Mouse (Mus musculus) 416B (cell line): ENCODE measurements around the gene Olfr1288.

Source experiments
- DNase-seq: peaks from one replicate; pipeline ENCODE4 v3.0.0; 2011; ENCODE audit warnings: low read depth

Olfr1288 gene

GRCm38 (mm10) chr2:111473801-111474200, at the start of gene Olfr1288:
Gene Olfr1288, plus strand, starts transcription at chr2:111474101.
- DNase-seq: no peak

GRCm38 (mm10) chr2:111448842-111449241, 25.1 kb upstream of the Olfr1288 start, which contains the start of gene Olfr1287:
Gene Olfr1287, plus strand, starts transcription at chr2:111449142.
- no peak for DNase-seq

DNA sequence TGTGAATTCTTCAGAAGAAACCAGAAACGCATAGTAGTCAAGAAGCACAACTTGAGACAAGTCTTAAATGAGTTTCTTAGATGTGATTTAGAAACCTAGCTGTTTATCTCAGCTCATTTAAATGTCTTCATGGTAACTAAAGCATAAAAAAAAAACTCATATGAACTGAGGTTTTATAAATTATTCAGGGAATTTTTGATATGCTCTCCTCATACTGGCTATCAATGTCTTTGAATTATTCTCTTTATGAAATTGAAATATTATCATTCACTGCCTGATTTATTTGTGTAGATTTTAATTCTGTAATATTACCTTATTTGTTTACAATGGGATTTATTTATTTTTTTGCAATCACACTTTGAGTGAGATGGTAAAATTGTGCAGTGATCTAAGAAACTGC, 6.6 kb downstream of the Olfr1288 start, which contains the start of gene Olfr1289:
Gene Olfr1289 (plus strand): TSS at position 301 of the 400 bp plus-strand sequence.
- no peak for DNase-seq

DNA sequence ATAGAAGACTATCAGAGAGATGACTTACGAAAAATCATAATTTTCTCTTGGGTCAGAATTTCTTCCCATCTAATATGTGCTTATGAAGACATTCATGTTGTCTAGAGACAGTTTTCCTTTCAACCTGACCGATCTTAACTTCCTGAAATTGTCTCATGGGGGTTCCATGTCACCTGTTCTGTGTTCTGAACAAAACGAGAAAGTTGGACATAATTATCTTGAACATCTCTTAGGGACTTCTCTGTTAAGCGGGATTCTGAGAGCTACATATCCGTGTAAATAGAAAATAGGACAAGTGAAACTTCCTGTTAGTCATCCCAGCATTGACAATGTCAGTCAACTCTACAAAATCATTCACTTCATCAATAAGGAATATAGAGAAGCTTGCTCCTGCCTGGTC, 19.8 kb downstream of the Olfr1288 start, which contains the start of gene Olfr1290:
Gene Olfr1290 (minus strand): TSS at position 101 of the 400 bp plus-strand sequence.
- DNase-seq: no peak

DNA sequence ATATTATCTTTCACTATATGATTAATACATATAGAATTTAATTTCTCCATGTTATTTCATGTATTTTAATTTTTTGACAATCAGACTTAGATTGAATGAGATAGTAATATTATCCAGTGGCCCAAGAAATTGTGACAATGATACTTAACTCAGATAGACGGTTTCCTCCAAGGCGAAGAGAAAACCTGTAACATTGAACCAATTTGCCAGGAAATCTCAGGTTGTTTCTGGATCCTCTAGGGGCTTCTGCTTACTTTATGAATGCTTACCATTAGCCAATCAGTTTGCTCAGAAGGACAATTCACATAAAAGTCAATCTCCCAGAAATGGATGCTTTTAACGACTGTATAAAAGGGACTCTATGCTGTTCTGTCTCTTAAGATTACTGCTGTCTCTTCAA, 23.0 kb downstream of the Olfr1288 start, which contains the start of gene Olfr1291-ps1:
Gene Olfr1291-ps1 (plus strand): TSS at position 301 of the 400 bp plus-strand sequence.
- DNase-seq: no peak

DNA sequence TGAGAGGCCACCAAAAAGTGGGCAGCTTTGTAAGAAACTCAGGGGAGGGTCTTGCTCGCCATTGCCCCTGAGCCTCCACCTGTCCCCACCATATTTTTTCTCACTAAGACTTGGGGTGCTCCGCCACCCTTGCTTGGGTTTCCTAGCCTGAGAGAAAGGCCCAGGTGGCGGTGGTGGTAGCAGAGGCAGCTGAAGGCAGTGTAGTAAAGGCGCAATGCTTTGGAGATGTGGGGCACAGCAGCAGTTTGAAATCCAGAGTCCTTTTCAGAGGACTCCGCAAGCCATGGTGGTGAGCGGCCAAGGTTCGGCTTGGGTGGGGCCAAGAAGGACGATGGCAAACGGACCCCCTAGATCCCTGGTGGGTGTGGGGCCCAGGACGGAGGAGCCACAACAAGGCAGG, 43.5 kb downstream of the Olfr1288 start:
- DNase-seq: no peak

- no peak for DNase-seq
These were observed 51.0 kb downstream of the Olfr1288 start, which contains the start of gene Olfr1293-ps for GRCm38 (mm10) chr2:111524903-111525302. Gene Olfr1293-ps, plus strand, starts transcription at chr2:111525203.
